In the genomic region with DNA sequence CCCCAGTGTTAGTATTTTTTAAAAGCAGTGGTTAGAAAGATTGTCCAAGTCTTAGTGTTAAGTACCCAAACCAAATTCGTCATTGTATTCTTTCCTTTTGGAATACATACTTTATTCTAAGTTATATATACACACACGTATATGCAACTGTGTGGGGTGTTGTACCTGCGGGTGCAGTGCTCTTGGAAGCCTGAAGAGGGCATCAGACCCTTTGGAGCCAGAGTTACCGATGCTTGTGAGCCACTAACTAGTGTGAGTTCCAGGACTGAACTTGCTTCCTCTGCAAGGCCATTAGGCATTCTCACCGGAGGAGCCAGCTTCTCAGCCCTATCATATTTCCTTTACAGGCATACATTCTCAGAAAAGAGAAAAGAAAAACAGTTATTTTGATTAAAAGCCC, we compare ENCODE assay signal across 10 mouse cellular contexts. TPM values are rescaled to one million over a fixed set of nuclear protein-coding genes. Genes with fewer than 3 reads are reported as not detected.
A peak's percentile ranks its signal among the peaks of the same experiment; 100 is the strongest.
DNase-seq lines count a peak whose midpoint lies in the region; ATAC-seq and TF ChIP-seq lines count a peak whose summit lies in the region.
"Had no signal": no experiment of that assay in that cellular context is flagged by ENCODE, and none has a peak within 500 bp of the region (broad histone marks: within the 10 kb centered on the region; RNA-seq: fewer than 3 reads in every experiment).

No protein-coding gene starts in this region.

- TF ChIP-seq CTCF in cerebellum, adult 2 months (IDR thresholded peaks at IDR 0.05; ENCODE audit: borderline replicate concordance, insufficient read depth, low read depth, low read length) = peak; percentile 78
- TF ChIP-seq CTCF in midbrain, postnatal 0 days (IDR thresholded peaks at IDR 0.05) = peak; percentile 68
- peak; percentile 94 for TF ChIP-seq CTCF in gastrocnemius, adult 2 months (IDR thresholded peaks at IDR 0.05)

- WGBS in cerebellum, adult 2 months = 25% methylated on average over 5 of the region's 5 CpGs
- 37% methylated on average over 5 of the region's 5 CpGs for WGBS in midbrain, postnatal 0 days
- WGBS in midbrain, embryonic 13.5 days = 30% methylated on average over 5 of the region's 5 CpGs

- intact Hi-C loops in gastrocnemius, adult 2 months (cut with DNase I) = loop anchor here (1.0 to 10.0 kb wide), 2 partner anchors 62 to 100 kb away; partner anchors contain the start of gene Stk38l

- peak in 1 of 2 experiments; percentile 30 for DNase-seq in cerebellum, adult 2 months
- DNase-seq in cerebellum, adult 11 months = no peak
- DNase-seq in midbrain, postnatal 0 days (ENCODE audit: low spot score) = peak; percentile 40
- peak; percentile 65 to 71 for DNase-seq in adrenal gland, postnatal 36 days
- DNase-seq in gastrocnemius, adult 2 months = peak; percentile 54
- DNase-seq in lung, adult 18-20 months = peak; percentile 36 to 43
- peak; percentile 43 to 77 for DNase-seq in spleen, postnatal 4 days (ENCODE audit: low spot score in 2 of 2)

- ATAC-seq in midbrain, postnatal 0 days (ENCODE audit: low FRiP score) = no peak
- no peak for ATAC-seq in midbrain, embryonic 13.5 days

- H3K36me3 ChIP-seq in midbrain, postnatal 0 days (ENCODE audit: insufficient read depth, low read length) = no peaks in the 10 kb centered on the region
- H3K36me3 ChIP-seq in midbrain, embryonic 13.5 days = no peaks in the 10 kb centered on the region
- H3K36me3 ChIP-seq: heart, embryonic 15.5 days had no signal

- H3K4me1 ChIP-seq in cerebellum, adult 2 months (ENCODE audit: control insufficient read depth, insufficient read depth, low read length) = no peaks in the 10 kb centered on the region
- no peaks in the 10 kb centered on the region for H3K4me1 ChIP-seq in midbrain, postnatal 0 days (ENCODE audit: insufficient read depth, low read length)
- no peaks in the 10 kb centered on the region; the same call in 1 of the 2 replicates for H3K4me1 ChIP-seq in midbrain, embryonic 13.5 days (replicated peaks)

- no peaks in the 10 kb centered on the region for H3K27me3 ChIP-seq in cerebellum, adult 2 months (ENCODE audit: control insufficient read depth, insufficient read depth, low read length)
- H3K27me3 ChIP-seq in midbrain, postnatal 0 days (ENCODE audit: insufficient read depth, low read length) = no peaks in the 10 kb centered on the region
- H3K27me3 ChIP-seq in midbrain, embryonic 13.5 days = no peaks in the 10 kb centered on the region
- H3K27me3 ChIP-seq: heart, embryonic 15.5 days had no signal

- H3K4me3 ChIP-seq in cerebellum, adult 2 months (replicated peaks; ENCODE audit: insufficient read depth, low read depth, low read length) = no peak overlapping the region
- no peak overlapping the region for H3K4me3 ChIP-seq in midbrain, postnatal 0 days (ENCODE audit: low read depth, low read length)
- no peak overlapping the region for H3K4me3 ChIP-seq in midbrain, embryonic 13.5 days (replicated peaks)
- H3K4me3 ChIP-seq in gastrocnemius, adult 2 months = no peak overlapping the region
- H3K4me3 ChIP-seq: heart, embryonic 15.5 days; myocyte had no signal

- no peaks in the 10 kb centered on the region for H3K9me3 ChIP-seq in midbrain, postnatal 0 days (ENCODE audit: low read length)
- H3K9me3 ChIP-seq in midbrain, embryonic 13.5 days = no peaks in the 10 kb centered on the region
- H3K9me3 ChIP-seq: heart, embryonic 15.5 days had no signal

- no peak overlapping the region for H3K27ac ChIP-seq in cerebellum, adult 2 months (ENCODE audit: insufficient read depth, low read length)
- H3K27ac ChIP-seq in midbrain, postnatal 0 days (ENCODE audit: low read depth, low read length) = no peak overlapping the region
- H3K27ac ChIP-seq in midbrain, embryonic 13.5 days = no peak overlapping the region
- H3K27ac ChIP-seq in gastrocnemius, adult 2 months = no peak overlapping the region

- no peak overlapping the region for H3K9ac ChIP-seq in midbrain, postnatal 0 days (replicated peaks; ENCODE audit: low read length, poor library complexity, severe bottlenecking)
- H3K9ac ChIP-seq in midbrain, embryonic 13.5 days (replicated peaks) = no peak overlapping the region
- H3K9ac ChIP-seq: heart, embryonic 15.5 days had no signal

- no peak overlapping the region for H3K4me2 ChIP-seq in midbrain, postnatal 0 days (ENCODE audit: low read depth, low read length, poor library complexity, severe bottlenecking)
- no peak overlapping the region for H3K4me2 ChIP-seq in midbrain, embryonic 13.5 days (replicated peaks)
- H3K4me2 ChIP-seq: heart, embryonic 15.5 days had no signal

- no peak for TF ChIP-seq POLR2A in cerebellum, adult 2 months (IDR thresholded peaks at IDR 0.05; ENCODE audit: borderline replicate concordance, insufficient read depth, low read length)

RNA-seq across cellular contexts. Expression of gene Tm7sf3, which starts 20.1 kb away (rescaled TPM):
- polyA plus RNA-seq in cerebellum, adult 2 months (2012; rRNA removed) = 22.3 and 25.2 TPM in 2 replicates
- 44.3 and 49.8 TPM in 2 replicates for total RNA-seq in midbrain, postnatal 0 days (2014; rRNA removed)
- polyA plus RNA-seq in midbrain, postnatal 0 days (2015; fragmentation: Nextera tagmentation; extraction: Ambion mirVana) = 36.3 and 38.3 TPM in 2 replicates
- 22.2 and 26.6 TPM in 2 replicates for polyA plus RNA-seq in midbrain, embryonic 13.5 days (2015; fragmentation: Nextera tagmentation; extraction: Ambion mirVana)
- total RNA-seq in adrenal gland, postnatal 36 days (2021) = 10 to 100 TPM; 35.0 to 46.7 TPM
- total RNA-seq in gastrocnemius, adult 2 months (2021) = 1 to 10 TPM; 5.7 to 7.8 TPM

RNA-seq across cellular contexts. Expression of gene Med21, which starts 20.3 kb away (rescaled TPM):
- 90.1 and 93.1 TPM in 2 replicates for polyA plus RNA-seq in cerebellum, adult 2 months (2012; rRNA removed)
- total RNA-seq in midbrain, postnatal 0 days (2014; rRNA removed) = 34.6 and 50.9 TPM in 2 replicates
- polyA plus RNA-seq in midbrain, postnatal 0 days (2015; fragmentation: Nextera tagmentation; extraction: Ambion mirVana) = 101 and 106 TPM in 2 replicates
- polyA plus RNA-seq in midbrain, embryonic 13.5 days (2015; fragmentation: Nextera tagmentation; extraction: Ambion mirVana) = 116 and 119 TPM in 2 replicates
- 10 to 100 TPM; 64.9 to 68.6 TPM for total RNA-seq in adrenal gland, postnatal 36 days (2021)
- total RNA-seq in gastrocnemius, adult 2 months (2021) = 10 to 100 TPM; 35.7 to 44.7 TPM
